Mouse (Mus musculus): ENCODE results near the gene 1700025G04Rik. TPM values are rescaled to one million over a fixed set of nuclear protein-coding genes. Genes with fewer than 3 reads are reported as not detected.

1700025G04Rik gene
- total and polyA plus RNA-seq, 2 experiments = 0.39 to 1.1 TPM

- 81% methylated on average over 11 of the region's 11 CpGs for WGBS
- Histone ChIP-seq H3K36me3 (ENCODE audit: control insufficient read depth, insufficient read depth, low read length) (no peaks in the 10 kb centered on the region), H3K9ac (ENCODE audit: low read depth, low read length) (no peak overlapping the region), H3K27me3 (ENCODE audit: control insufficient read depth, insufficient read depth, low read length) (no peaks in the 10 kb centered on the region), H3K4me1 (ENCODE audit: control insufficient read depth, insufficient read depth, low read length) (no peaks in the 10 kb centered on the region), H3K79me2 (ENCODE audit: control insufficient read depth, insufficient read depth, low read length) (no peaks in the 10 kb centered on the region), H3K4me3 (ENCODE audit: insufficient read depth, low read depth, low read length) (no peak overlapping the region), H3K27ac (replicated peaks; ENCODE audit: insufficient read depth, low read depth, low read length) (no peak overlapping the region)
- no peak for DNase-seq (ENCODE audit: extremely low read depth, low read depth, low spot score)
- TF ChIP-seq CTCF (IDR thresholded peaks at IDR 0.05; ENCODE audit: low read depth, low read length) (no peak), POLR2A (IDR thresholded peaks at IDR 0.05; ENCODE audit: extremely low read depth, insufficient read depth, low read length) (no peak)
Measured at GRCm38 (mm10) chr1:151879308-151879850, 210.5 kb downstream of the 1700025G04Rik start.

GRCm38 (mm10) chr1:151878411-151878810, 211.5 kb downstream of the 1700025G04Rik start:
- H3K4me1 ChIP-seq (ENCODE audit: control insufficient read depth, insufficient read depth, low read length) = no peaks in the 10 kb centered on the region
- H3K27ac ChIP-seq (replicated peaks; ENCODE audit: insufficient read depth, low read depth, low read length) = no peak overlapping the region
- no peak overlapping the region for H3K4me3 ChIP-seq (ENCODE audit: insufficient read depth, low read depth, low read length)
- H3K79me2 ChIP-seq (ENCODE audit: control insufficient read depth, insufficient read depth, low read length) = no peaks in the 10 kb centered on the region
- no peak overlapping the region for H3K9ac ChIP-seq (ENCODE audit: low read depth, low read length)
- WGBS = 53% methylated on average over 4 of the region's 4 CpGs
- DNase-seq (ENCODE audit: extremely low read depth, low read depth, low spot score) = no peak
- no peaks in the 10 kb centered on the region for H3K27me3 ChIP-seq (ENCODE audit: control insufficient read depth, insufficient read depth, low read length)
- TF ChIP-seq POLR2A (IDR thresholded peaks at IDR 0.05; ENCODE audit: extremely low read depth, insufficient read depth, low read length) = no peak
- no peaks in the 10 kb centered on the region for H3K36me3 ChIP-seq (ENCODE audit: control insufficient read depth, insufficient read depth, low read length)

GRCm38 (mm10) chr1:151872971-151873370, 217.0 kb downstream of the 1700025G04Rik start:
- H3K36me3 ChIP-seq (ENCODE audit: control insufficient read depth, insufficient read depth, low read length) = no peaks in the 10 kb centered on the region
- H3K9ac ChIP-seq (ENCODE audit: low read depth, low read length) = no peak overlapping the region
- H3K4me1 ChIP-seq (ENCODE audit: control insufficient read depth, insufficient read depth, low read length) = no peaks in the 10 kb centered on the region
- H3K27me3 ChIP-seq (ENCODE audit: control insufficient read depth, insufficient read depth, low read length) = no peaks in the 10 kb centered on the region
- H3K27ac ChIP-seq (replicated peaks; ENCODE audit: insufficient read depth, low read depth, low read length) = no peak overlapping the region
- TF ChIP-seq POLR2A (IDR thresholded peaks at IDR 0.05; ENCODE audit: extremely low read depth, insufficient read depth, low read length) = no peak
- no peak for TF ChIP-seq CTCF (IDR thresholded peaks at IDR 0.05; ENCODE audit: low read depth, low read length)
- WGBS = 83% methylated on average over 5 of the region's 5 CpGs
- H3K4me3 ChIP-seq (ENCODE audit: insufficient read depth, low read depth, low read length) = no peak overlapping the region
- no peaks in the 10 kb centered on the region for H3K79me2 ChIP-seq (ENCODE audit: control insufficient read depth, insufficient read depth, low read length)
- DNase-seq (ENCODE audit: extremely low read depth, low read depth, low spot score) = no peak

GRCm38 (mm10) chr1:151864326-151864725, 225.6 kb downstream of the 1700025G04Rik start:
- no peaks in the 10 kb centered on the region for H3K36me3 ChIP-seq (ENCODE audit: control insufficient read depth, insufficient read depth, low read length)
- no peak overlapping the region for H3K27ac ChIP-seq (replicated peaks; ENCODE audit: insufficient read depth, low read depth, low read length)
- H3K79me2 ChIP-seq (ENCODE audit: control insufficient read depth, insufficient read depth, low read length) = no peaks in the 10 kb centered on the region
- 91% methylated on average over 6 of the region's 6 CpGs for WGBS
- no peaks in the 10 kb centered on the region for H3K4me1 ChIP-seq (ENCODE audit: control insufficient read depth, insufficient read depth, low read length)
- no peak overlapping the region for H3K9ac ChIP-seq (ENCODE audit: low read depth, low read length)
- no peak overlapping the region for H3K4me3 ChIP-seq (ENCODE audit: insufficient read depth, low read depth, low read length)
- H3K27me3 ChIP-seq (ENCODE audit: control insufficient read depth, insufficient read depth, low read length) = no peaks in the 10 kb centered on the region
- TF ChIP-seq CTCF (IDR thresholded peaks at IDR 0.05; ENCODE audit: low read depth, low read length) (no peak), POLR2A (IDR thresholded peaks at IDR 0.05; ENCODE audit: extremely low read depth, insufficient read depth, low read length) (no peak)
- DNase-seq (ENCODE audit: extremely low read depth, low read depth, low spot score) = no peak

DNA sequence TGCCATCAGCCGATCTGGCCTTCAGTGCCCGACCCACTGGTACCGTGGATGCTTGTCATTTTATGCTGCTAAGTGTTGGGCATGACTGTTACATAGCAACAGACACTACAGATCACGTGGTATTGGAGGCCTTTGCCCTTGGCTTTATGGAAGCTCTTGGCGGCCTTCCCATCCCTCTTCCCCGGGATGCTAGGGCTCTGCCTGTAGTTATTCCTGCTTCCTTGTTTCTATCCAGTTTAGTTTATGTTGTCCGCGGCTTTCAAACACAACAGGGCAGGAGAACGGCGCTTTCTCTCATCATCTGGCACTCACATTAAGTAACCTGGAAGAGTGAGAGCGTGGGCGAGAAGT, 226.2 kb downstream of the 1700025G04Rik start:
- TF ChIP-seq POLR2A (IDR thresholded peaks at IDR 0.05; ENCODE audit: extremely low read depth, insufficient read depth, low read length) (no peak), CTCF (IDR thresholded peaks at IDR 0.05; ENCODE audit: low read depth, low read length) (no peak)
- H3K9ac ChIP-seq (ENCODE audit: low read depth, low read length) = no peak overlapping the region
- H3K4me1 ChIP-seq (ENCODE audit: control insufficient read depth, insufficient read depth, low read length) = no peaks in the 10 kb centered on the region
- no peaks in the 10 kb centered on the region for H3K27me3 ChIP-seq (ENCODE audit: control insufficient read depth, insufficient read depth, low read length)
- H3K27ac ChIP-seq (replicated peaks; ENCODE audit: insufficient read depth, low read depth, low read length) = no peak overlapping the region
- peak; percentile 5 for DNase-seq (ENCODE audit: extremely low read depth, low read depth, low spot score)
- WGBS = 76% methylated on average over 12 of the region's 12 CpGs
- no peaks in the 10 kb centered on the region for H3K79me2 ChIP-seq (ENCODE audit: control insufficient read depth, insufficient read depth, low read length)
- H3K4me3 ChIP-seq (ENCODE audit: insufficient read depth, low read depth, low read length) = no peak overlapping the region
- H3K36me3 ChIP-seq (ENCODE audit: control insufficient read depth, insufficient read depth, low read length) = no peaks in the 10 kb centered on the region

GRCm38 (mm10) chr1:151863135-151863796, 226.7 kb downstream of the 1700025G04Rik start:
- Histone ChIP-seq H3K27me3 (ENCODE audit: control insufficient read depth, insufficient read depth, low read length) (no peaks in the 10 kb centered on the region), H3K4me1 (ENCODE audit: control insufficient read depth, insufficient read depth, low read length) (no peaks in the 10 kb centered on the region), H3K27ac (replicated peaks; ENCODE audit: insufficient read depth, low read depth, low read length) (no peak overlapping the region), H3K79me2 (ENCODE audit: control insufficient read depth, insufficient read depth, low read length) (no peaks in the 10 kb centered on the region), H3K9ac (ENCODE audit: low read depth, low read length) (no peak overlapping the region), H3K4me3 (ENCODE audit: insufficient read depth, low read depth, low read length) (no peak overlapping the region), H3K36me3 (ENCODE audit: control insufficient read depth, insufficient read depth, low read length) (no peaks in the 10 kb centered on the region)
- TF ChIP-seq CTCF (IDR thresholded peaks at IDR 0.05; ENCODE audit: low read depth, low read length) (no peak), POLR2A (IDR thresholded peaks at IDR 0.05; ENCODE audit: extremely low read depth, insufficient read depth, low read length) (no peak)
- no peak for DNase-seq (ENCODE audit: extremely low read depth, low read depth, low spot score)
- 88% methylated on average over 17 of the region's 17 CpGs for WGBS

Measured in liver, adult 2 months (tissue).